Mouse (Mus musculus): ENCODE measurements around the gene Ttc23.

Gene Ttc23

GRCm38 (mm10) chr7:67647277-67647676, at the start of gene Ttc23:
Gene Ttc23, plus strand, starts transcription at chr7:67647410.
- peak; percentile 92 for DNase-seq (ENCODE audit: low read depth, low spot score)

GRCm38 (mm10) chr7:67598050-67598449, 49.2 kb upstream of the Ttc23 start:
- DNase-seq (ENCODE audit: low read depth, low spot score), result peak; percentile 71

- DNase-seq (ENCODE audit: low read depth, low spot score), result no peak
Measured at GRCm38 (mm10) chr7:67605114-67605513, 42.1 kb upstream of the Ttc23 start.

- no peak for DNase-seq (ENCODE audit: low read depth, low spot score)
Measured at GRCm38 (mm10) chr7:67606250-67606649, 41.0 kb upstream of the Ttc23 start.

GRCm38 (mm10) chr7:67607669-67608347, 39.4 kb upstream of the Ttc23 start:
- no peak for DNase-seq (ENCODE audit: low read depth, low spot score)

- DNase-seq (ENCODE audit: low read depth, low spot score), result no peak
Measured at GRCm38 (mm10) chr7:67608348-67609024, 38.7 kb upstream of the Ttc23 start.

GRCm38 (mm10) chr7:67613795-67614463, 33.3 kb upstream of the Ttc23 start:
- no peak for DNase-seq (ENCODE audit: low read depth, low spot score)

GRCm38 (mm10) chr7:67614464-67614861, 32.7 kb upstream of the Ttc23 start:
- DNase-seq (ENCODE audit: low read depth, low spot score), result no peak

- no peak for DNase-seq (ENCODE audit: low read depth, low spot score)
Measured at GRCm38 (mm10) chr7:67616890-67617289, 30.3 kb upstream of the Ttc23 start.

- DNase-seq (ENCODE audit: low read depth, low spot score), result no peak
Measured at GRCm38 (mm10) chr7:67617646-67618045, 29.6 kb upstream of the Ttc23 start.

GRCm38 (mm10) chr7:67618316-67618715, 28.9 kb upstream of the Ttc23 start:
- no peak for DNase-seq (ENCODE audit: low read depth, low spot score)

- peak; percentile 77 for DNase-seq (ENCODE audit: low read depth, low spot score)
Measured at GRCm38 (mm10) chr7:67619836-67620235, 27.4 kb upstream of the Ttc23 start.

GRCm38 (mm10) chr7:67622151-67622550, 25.1 kb upstream of the Ttc23 start:
- DNase-seq (ENCODE audit: low read depth, low spot score), result peak; percentile 24

GRCm38 (mm10) chr7:67626671-67627070, 20.5 kb upstream of the Ttc23 start:
- no peak for DNase-seq (ENCODE audit: low read depth, low spot score)

GRCm38 (mm10) chr7:67629681-67630080, 17.5 kb upstream of the Ttc23 start:
- DNase-seq (ENCODE audit: low read depth, low spot score), result no peak

- DNase-seq (ENCODE audit: low read depth, low spot score), result peak; percentile 84
Measured at GRCm38 (mm10) chr7:67630817-67631216, 16.4 kb upstream of the Ttc23 start.

- peak; percentile 12 for DNase-seq (ENCODE audit: low read depth, low spot score)
Measured at GRCm38 (mm10) chr7:67632380-67632779, 14.8 kb upstream of the Ttc23 start.

GRCm38 (mm10) chr7:67634210-67634609, 13.0 kb upstream of the Ttc23 start:
- no peak for DNase-seq (ENCODE audit: low read depth, low spot score)

GRCm38 (mm10) chr7:67636161-67636560, 11.0 kb upstream of the Ttc23 start:
- no peak for DNase-seq (ENCODE audit: low read depth, low spot score)

GRCm38 (mm10) chr7:67639006-67639405, 8.2 kb upstream of the Ttc23 start:
- peak; percentile 89 for DNase-seq (ENCODE audit: low read depth, low spot score)

GRCm38 (mm10) chr7:67642955-67643354, 4.3 kb upstream of the Ttc23 start:
- DNase-seq (ENCODE audit: low read depth, low spot score), result no peak

- DNase-seq (ENCODE audit: low read depth, low spot score), result no peak
Measured at GRCm38 (mm10) chr7:67644291-67644690, 2.9 kb upstream of the Ttc23 start.

Data from 3T3-L1 (cell line).